Mouse (Mus musculus): ENCODE results near the gene Mgst2. TPM values are rescaled to one million over a fixed set of nuclear protein-coding genes. Genes with fewer than 3 reads are reported as not detected.

Gene Mgst2
- 50.6 TPM for polyA plus RNA-seq (2017; shearing (Covaris generic))

GRCm38 (mm10) chr3:51660060-51660459 is at the start of gene Mgst2:
Gene Mgst2 (plus strand): TSS chr3:51660360.

Other genes starting within 250 kb of the Mgst2 start
- 84.4 TPM for gene Naa15, start 245.2 kb upstream of the Mgst2 start, polyA plus RNA-seq (2017; shearing (Covaris generic))
- 31.7 TPM for gene Rab33b, start 176.4 kb upstream of the Mgst2 start, polyA plus RNA-seq (2017; shearing (Covaris generic))
- 14.7 TPM for gene Setd7, start 99.5 kb upstream of the Mgst2 start, polyA plus RNA-seq (2017; shearing (Covaris generic))

Measured in effector memory CD4-positive, alpha-beta T cell, adult 5 months (primary cell).